Mouse (Mus musculus) B cell, adult 2 months (primary cell): ENCODE measurements around the gene 1110008P14Rik.

Experiments used
- DNase-seq, 2 experiments: peaks; one replicate each; pipeline ENCODE4 v3.0.0; 2022

1110008P14Rik gene

DNA sequence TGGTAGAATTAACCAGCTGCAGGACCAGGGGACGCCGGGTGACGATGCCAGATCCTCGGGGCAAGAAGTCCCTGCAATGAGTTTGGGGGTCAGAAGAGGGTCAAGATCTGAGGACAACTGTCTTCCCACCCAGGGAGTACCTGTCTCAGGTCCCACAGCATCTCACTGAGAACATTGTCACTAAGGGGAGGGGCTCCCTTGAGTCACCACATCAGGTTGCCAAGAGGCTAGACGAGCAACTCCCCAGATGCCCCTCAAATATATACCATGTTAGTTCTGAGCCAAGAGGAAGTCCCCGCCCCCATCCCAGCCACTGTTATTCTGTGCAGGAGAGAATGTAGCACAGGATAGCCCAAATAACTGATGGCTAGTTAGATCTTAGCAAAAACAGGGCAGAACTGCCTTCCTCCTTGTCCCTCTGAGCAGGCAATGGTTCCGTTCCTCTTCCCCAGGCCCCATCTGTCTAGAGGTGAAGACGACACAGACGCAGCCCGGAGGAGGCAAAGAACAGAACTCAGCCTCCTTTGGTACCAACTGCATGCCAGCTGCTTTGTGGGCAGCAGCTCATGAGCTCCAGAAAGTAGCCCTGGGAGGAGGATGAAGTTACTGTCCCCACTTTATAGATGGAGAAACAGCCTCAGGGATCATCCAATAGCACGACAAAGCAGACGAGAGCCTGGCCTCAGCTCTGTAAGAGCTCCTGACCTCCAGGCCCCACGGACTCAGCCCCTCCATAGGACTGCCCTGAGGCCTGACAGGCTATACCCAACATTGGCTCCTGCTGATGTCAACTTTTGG, 40.7 kb downstream of the 1110008P14Rik start:
- no peak for DNase-seq

DNA sequence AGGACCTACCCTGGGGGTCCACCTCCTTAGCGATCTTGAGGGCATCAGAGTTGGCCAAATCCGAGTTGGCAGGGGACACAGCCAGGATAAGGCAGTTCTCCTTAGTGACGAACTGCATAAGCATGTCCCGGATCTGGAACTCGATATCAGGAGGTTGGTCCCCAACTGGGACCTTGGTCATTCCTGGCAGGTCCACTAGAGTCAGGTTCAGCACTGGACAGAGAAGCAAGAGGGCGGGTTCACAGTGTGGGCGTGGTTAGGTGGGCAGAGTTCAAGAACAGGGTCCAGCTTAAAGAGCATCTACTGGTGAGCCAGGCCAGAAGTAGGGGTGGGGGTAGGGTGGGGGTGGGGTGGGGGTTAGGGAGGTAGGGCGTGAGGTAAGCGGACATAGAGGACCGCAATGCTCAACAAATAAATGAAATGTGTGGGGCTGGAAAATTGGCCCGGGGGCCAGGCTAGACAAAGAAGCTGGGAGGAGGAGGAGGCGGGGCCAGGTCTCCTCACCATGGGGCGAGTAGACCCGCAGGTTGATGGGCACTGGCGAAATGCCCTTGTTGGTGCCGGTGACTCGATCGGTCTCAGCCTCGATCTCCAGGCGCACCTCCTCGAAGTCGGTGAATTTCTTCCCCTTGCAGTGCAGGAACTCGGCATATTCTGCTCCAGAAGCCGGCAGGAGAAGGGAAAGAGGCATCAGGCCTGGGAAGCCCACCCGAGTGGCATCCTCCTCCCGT, 41.7 kb downstream of the 1110008P14Rik start:
- DNase-seq = no peak

DNA sequence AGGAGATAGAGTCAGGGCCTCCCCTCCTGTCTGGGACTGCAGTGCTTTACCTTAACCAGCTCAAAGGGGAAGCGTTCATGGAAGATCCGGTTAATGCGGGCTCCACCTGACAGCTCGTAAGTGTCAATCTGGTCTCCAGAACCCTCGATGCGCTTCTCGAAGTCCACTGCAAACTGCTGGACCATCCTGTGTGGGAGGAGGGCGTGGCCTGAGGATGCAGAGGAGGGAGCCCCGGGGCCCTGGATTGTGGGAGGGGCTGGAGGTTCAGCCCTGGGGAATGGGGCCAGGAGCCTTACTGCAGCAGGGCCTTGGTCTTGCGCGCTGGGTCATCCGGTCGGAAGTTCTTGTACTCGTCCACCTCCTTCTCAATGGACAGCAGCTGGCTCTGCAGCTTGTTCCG, 45.9 kb downstream of the 1110008P14Rik start:
- no peak for DNase-seq

DNA sequence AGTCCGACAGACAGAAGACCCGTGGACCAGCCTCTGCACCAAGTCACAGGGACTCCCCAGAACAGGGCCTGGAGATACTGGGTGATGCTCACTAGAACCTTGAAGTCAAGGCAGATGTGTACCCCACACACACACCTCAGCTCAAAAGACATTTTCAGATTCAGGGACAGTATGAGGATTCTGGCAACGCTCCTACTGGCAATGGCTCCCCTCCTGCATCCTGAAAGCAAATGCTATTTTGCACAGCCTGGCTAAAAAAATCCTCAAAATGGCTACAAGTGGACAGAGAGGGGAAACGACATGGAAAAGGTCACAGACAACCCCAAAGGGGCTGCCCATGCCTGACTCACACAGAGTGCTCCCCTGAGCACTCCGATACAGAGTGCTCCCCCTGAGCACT, 49.6 kb downstream of the 1110008P14Rik start:
- no peak for DNase-seq

DNA sequence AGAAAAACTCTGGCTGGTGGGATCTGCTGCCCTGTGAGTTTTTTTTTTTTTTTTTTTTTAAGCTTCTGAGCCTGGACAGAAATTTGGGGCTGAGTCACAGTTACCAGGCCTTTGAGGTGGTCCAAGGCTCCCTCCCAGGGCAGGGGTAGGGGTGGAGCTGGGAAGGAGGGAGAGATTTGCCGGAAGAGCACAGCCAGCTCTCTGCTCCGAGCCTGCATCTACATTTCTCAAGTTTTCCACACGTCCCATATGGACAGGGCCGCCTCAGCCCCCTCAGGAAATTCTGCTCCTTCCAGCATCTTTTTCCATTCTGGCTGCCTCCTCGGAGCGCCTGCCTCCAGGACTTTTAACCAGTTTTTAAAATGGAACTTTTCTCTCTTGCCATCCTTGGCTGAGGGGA, 52.2 kb downstream of the 1110008P14Rik start:
- no peak for DNase-seq

DNA sequence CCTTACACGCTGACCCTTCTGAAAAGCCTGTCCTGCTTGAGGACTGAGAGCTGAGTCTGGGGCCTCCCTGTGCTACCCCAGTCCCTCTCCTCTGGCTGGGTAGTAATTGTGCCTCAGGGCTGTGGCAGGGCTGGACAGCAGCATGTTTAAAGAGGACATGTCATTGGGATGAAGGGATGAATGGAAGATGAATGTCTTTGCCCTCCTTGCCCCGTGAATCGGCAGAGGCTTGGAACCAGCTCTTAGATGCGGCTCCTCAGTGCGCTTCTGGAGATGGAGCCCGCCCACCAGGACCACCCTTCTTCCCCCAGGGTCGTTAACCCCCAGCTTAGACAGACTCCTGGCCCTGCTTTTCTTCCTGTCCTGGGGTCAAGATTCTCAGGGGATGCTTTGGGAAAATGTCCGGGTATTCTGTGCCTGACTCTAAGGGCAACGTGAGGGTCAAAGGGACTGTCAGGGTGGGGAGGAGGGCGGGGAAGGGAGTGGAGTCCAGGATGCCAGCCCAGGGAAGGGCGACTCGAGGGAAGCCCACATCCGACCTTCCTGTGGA, 52.8 kb downstream of the 1110008P14Rik start:
- no peak for DNase-seq

DNA sequence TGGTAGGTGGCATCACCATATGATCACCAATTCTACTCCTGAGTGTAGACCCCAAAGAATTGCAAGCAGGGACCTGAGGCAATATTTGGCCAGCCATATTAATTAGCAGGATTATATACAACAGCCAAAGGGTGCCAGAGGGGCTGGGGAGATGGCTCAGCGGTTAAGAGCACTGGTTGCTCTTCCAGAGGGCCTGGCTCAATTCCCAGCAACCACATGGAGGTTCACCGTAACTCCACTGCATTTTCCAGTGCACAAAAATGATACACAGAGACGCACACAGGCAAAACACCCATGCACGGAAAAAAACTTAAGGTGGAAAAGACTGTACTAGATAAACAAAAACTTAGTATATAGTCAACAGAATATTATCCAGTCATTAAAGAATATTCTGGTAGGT, 54.5 kb downstream of the 1110008P14Rik start:
- DNase-seq = no peak
